Mouse (Mus musculus) cerebellum, postnatal 25 days (tissue): ENCODE results near the gene Prim2.
A peak's percentile ranks its signal among the peaks of the same experiment; 100 is the strongest.
"Not testable (repeated sequence)": the region's sequence is repeated elsewhere in the genome, so short reads cannot be mapped to it uniquely, and the experiment has no call there.

Source experiments
- DNase-seq, 2 experiments: peaks; one replicate each; pipeline ENCODE4 v3.0.0; 2021; ENCODE audit warnings: mixed read lengths in 2 of 2

The Prim2 gene

GRCm38 (mm10) chr1:33649534-33650108 lies 20.0 kb downstream of the Prim2 start:
- DNase-seq, result no peak

- no peak for DNase-seq
Observed at GRCm38 (mm10) chr1:33649021-33649420, 20.6 kb downstream of the Prim2 start.

DNA sequence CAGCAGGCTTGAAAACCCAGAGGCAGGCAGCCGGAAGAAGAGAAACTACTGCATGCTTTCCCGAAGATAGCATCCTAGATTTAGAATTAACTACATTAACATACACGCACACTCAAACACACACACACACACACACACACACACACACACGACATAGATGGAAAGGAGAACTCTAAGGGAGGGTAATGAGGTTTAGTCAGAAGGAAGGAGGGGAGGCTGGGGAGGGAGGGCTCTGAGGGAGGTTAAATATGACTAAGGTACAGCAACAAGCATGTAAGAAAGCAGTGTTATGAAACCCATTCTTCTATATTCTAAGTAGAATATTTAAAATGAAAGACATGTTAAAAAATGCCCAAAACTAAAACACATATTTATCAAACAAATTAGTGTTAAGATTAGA lies 21.9 kb downstream of the Prim2 start:
- DNase-seq, result no peak

DNA sequence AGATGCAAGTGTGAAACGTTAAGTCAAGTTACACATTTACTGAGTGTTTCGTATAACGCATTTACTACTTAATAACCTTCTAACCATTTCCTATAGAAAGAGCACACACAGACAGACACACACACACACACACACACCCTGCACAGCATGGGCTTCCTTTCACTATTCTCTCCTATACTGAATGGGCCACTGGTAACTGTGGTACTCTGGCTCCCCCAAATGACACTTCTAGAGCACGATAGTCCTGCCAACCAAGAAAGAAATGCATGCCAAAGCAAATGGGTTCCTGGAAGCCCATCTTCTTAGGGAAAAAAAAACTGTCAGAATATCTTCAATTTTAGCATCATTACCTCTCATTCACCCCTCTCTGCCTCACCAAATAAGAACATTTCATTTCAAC lies 22.4 kb downstream of the Prim2 start:
- DNase-seq, result peak; percentile 23 to 43

DNA sequence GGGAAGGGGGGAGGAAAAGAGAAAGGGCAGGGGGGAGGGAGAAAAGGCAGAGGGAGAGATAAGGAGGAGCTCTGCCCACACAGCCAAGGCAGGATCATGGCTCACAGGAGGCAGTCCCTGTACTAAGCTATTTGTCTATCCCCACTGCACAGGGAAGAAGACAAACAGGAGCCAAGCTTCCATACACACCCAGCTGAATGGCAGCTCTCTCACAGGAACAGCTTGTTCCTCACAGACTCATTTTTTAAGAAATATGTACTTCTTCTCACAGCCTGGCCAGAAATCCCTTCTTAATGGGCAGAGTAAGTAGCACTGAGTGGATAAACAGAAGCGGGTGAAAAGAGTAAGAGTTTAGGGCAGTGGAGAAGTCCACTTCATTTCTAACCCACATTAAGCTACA lies 23.9 kb downstream of the Prim2 start:
- no peak for DNase-seq

GRCm38 (mm10) chr1:33641139-33641538 lies 28.5 kb downstream of the Prim2 start:
- DNase-seq, result no peak

DNA sequence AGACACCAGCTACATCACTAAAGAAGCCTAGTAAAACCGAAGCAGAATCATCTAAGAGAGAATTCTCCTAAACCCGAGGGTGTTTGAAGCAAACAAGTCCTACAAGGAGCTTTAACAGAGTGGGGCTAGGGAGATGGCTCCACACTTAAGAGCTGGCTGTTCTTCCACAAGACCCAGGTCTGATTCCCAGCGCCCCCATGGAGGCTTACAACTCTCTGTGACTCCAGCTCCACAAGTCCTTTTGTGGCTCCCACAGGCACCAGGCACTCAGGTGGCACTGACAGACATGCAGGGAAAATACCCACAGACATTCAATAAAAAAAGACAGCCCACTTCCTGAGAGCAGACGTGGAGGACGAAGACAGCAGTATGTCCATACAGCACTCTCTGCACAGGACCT lies 29.5 kb downstream of the Prim2 start:
- no peak for DNase-seq

DNA sequence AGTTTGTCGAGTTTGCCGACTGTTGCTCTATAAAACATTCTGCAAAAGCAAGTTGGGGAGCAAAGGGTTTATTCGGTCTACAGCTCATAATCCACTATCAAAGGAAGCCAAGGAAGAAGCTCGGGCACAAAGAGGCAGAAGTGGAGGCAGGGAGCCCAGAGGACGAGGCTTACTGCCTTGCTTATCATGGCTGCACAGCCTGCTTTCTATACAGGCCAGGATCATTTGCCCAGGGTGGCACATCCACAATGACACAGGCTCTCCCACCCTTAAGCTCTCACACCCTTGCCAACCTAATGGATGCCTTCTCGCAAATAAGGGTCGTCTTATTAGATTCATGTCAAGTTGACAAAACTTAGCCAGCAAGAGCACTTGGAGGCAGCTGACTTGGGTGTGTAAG lies 30.4 kb downstream of the Prim2 start:
- DNase-seq, result no peak

DNA sequence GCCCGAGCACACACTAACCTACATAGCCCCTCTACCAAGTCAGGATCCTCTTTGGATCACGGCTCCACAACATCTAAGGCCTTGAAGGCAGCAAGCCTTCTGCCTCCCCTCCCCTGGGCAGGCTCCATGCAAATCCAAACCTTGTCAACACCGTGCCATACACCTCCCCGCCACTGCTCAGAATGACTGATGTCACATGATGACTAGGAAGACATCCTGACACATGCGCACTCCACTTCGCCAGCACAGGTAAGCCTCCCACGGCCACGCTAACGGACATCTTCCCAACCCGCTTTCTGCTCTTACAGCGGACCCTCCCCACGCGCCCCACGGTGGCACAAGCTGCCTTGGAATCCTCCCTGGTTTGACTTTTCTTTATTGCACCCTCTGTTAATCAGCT lies 31.8 kb downstream of the Prim2 start:
- no peak for DNase-seq

DNA sequence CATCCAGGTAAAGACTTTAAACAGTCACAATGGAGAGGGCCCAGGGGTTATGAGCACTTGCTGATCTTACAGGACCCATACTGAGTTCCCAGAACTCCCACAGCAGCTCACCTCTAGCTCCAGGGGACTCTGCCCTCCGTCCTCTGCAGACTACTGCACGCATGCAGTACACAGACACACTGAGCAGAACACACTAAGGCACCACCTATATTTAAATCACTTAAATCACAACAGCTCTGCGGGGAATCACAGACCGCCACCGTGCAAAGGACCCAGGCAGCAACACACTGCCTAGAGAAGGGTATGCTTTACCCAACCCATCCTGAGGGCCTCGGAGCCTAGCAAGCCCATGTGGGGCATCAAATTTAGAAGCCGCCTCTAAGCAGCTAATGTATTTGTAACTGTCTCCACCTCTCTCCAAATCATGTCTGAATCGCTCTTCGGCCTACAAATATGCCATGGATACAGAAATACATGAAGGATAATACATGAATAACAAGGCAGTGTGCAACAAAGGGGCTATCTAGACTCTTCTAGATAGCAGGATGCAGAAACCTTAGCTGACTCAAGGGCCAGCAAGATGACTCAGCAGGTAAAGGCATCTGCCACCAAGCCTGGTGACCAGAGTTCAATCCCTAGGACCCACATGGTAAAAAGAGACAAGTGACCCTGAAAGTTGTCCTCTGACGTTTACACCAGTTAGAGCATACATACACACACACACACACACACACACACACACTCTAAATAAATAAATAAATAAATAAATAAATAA lies 33.0 kb downstream of the Prim2 start:
- no peak for DNase-seq

DNA sequence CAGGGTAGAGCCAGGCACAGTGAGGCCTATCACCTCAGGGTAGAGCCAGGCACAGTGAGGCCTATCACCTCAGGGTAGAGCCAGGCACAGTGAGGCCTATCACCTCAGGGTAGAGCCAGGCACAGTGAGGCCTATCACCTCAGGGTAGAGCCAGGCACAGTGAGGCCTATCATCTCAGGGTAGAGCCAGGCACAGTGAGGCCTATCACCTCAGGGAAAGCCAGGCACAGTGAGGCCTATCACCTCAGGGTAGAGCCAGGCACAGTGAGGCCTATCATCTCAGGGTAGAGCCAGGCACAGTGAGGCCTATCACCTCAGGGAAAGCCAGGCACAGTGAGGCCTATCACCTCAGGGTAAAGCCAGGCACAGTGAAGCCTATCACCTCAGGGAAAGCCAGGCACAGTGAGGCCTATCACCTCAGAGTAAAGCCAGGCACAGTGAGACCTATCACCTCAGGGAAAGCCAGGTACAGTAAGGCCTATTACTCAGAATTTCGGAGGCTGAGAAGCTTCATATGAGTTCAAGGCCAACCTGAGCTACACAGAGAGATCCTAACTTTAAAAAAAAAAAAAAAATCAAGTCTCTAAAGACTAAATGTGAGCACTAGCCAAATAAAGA lies 38.5 kb downstream of the Prim2 start:
- DNase-seq, result not testable (repeated sequence)

DNA sequence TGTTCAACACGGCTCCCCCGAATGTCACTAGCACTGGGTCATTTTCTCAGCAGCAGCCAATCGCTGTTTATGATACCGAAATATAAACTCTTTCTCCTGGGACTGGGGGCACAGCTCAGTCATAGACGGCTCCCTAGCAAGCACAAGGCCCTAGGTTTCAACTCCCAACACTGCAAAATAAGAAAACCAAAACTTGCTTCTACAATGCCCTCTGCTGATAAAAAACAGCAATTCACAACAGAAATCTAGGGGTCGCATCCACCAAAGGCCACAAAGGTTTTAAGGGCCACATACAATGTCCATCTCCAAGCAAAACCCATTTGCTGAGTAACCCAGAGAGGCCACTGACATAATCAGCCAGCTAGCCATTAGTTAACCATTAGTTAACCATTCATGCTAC lies 41.8 kb downstream of the Prim2 start:
- DNase-seq, result no peak

GRCm38 (mm10) chr1:33627070-33627469 lies 42.5 kb downstream of the Prim2 start:
- DNase-seq, result no peak

GRCm38 (mm10) chr1:33624900-33625299 lies 44.7 kb downstream of the Prim2 start:
- no peak for DNase-seq

DNA sequence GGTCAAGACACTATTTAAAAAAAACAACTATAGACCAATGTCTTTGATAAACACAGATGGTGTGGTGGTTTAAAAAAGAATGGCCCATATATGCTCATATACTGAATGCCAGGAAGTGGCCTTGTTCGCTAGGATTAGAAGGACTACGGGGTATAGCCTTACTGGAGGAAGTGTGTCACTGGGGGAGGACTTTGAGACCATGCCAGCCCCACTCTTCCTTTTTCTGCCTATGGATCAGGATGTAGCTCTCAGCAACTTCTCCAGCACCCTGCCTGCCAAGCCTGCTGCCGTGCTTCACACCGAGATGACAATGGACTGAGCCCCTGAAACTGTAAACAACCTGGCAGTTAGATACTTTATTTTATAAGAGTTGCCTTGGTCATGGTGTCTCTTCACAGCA lies 45.2 kb downstream of the Prim2 start:
- no peak for DNase-seq

GRCm38 (mm10) chr1:33621791-33622190 lies 47.8 kb downstream of the Prim2 start:
- DNase-seq, result no peak

- no peak for DNase-seq
Observed at GRCm38 (mm10) chr1:33620091-33620788, 49.4 kb downstream of the Prim2 start.

GRCm38 (mm10) chr1:33616642-33617041 lies 53.0 kb downstream of the Prim2 start:
- DNase-seq, result not testable (repeated sequence)

GRCm38 (mm10) chr1:33612100-33612499 lies 57.5 kb downstream of the Prim2 start:
- DNase-seq, result no peak

DNA sequence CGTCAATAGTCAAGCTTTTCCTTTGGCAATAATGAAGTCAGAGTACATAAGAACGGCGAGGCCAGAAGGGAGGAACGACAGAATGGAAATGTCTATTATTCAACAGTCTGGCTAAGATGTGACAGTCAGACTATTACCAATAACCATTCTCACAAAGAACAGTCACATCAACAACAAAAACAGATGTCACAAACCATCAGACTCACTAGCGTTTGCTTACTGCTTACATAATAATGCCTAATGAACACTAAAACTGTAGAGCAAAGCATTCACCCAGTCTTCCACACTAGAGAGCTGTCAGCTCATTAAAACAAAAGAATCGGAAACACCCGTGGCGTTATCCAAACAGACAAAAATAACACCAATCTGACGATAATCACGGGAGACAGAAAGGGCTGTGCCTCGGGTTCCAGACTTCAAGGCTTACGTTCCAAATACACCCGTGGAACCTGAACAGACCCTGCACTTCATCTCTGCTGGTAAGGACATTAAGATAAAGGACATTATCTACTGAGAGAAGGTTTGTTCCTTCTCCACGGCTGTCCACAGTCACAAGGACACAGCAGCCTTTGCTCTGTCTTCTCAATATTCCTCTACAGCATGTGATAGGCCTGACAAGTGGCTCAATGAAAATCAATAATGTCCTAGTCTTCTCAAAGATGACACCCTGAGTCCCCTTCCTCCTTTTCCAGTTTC lies 59.4 kb downstream of the Prim2 start:
- no peak for DNase-seq

DNA sequence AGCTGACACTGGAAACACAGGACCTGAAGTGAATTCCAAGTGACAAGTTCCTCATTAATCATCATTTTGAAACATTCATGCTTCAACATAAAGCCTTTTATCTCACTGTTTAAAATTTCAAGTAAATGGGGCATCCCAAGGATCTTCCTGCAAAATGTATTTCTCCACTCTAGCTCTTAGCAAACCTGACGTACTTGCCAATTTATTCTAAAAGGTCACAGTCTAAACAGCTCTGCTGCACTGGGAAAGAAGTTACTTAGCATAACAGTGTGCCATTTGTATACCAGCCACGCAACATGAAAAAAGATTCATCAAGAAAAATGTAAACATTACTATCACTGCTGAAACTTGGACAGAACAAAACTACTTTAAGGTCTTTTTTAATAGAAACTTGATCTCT lies 61.5 kb downstream of the Prim2 start:
- DNase-seq, result no peak

- DNase-seq, result no peak
Observed at GRCm38 (mm10) chr1:33604087-33604699, 65.4 kb downstream of the Prim2 start.

- DNase-seq, result no peak
Observed at GRCm38 (mm10) chr1:33599698-33600097, 69.9 kb downstream of the Prim2 start.
